8 mouse cellular contexts compared by ENCODE assay signal in the genomic region with DNA sequence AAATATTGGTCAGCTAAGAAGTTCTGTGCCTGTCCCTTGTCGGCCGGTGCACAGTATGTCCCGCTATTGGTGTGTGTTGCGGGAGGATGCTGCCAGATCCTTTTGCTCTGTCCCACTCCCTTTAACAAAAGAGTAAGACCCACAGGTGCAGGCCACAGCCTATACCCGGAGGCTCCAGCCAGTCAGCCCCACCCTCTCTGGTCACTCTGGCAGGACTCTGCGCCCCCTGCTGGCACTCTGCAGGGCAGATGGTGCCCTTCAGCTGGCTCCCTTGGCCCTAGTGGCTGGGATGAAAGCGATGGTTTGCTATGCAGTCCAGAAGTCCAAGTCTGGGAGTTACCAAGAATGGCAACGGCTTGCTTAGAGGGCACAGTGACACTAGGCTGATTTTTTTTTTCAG. TPM values are rescaled to one million over a fixed set of nuclear protein-coding genes. Genes with fewer than 3 reads are reported as not detected.
DNase-seq lines count a peak whose midpoint lies in the region; ATAC-seq and TF ChIP-seq lines count a peak whose summit lies in the region.

No protein-coding gene starts in this region.

- H3K36me3 ChIP-seq in hindbrain, postnatal 0 days (ENCODE audit: insufficient read depth, low read length) = no peaks in the 10 kb centered on the region
- no peaks in the 10 kb centered on the region for H3K36me3 ChIP-seq in midbrain, embryonic 11.5 days (ENCODE audit: control insufficient read depth, insufficient read depth, low read length)

- intact Hi-C loops in left cerebral cortex, postnatal 25 days (cut with DNase I) = no loop called here

- no peaks in the 10 kb centered on the region for H3K9me3 ChIP-seq in hindbrain, postnatal 0 days (ENCODE audit: low read length)
- no peaks in the 10 kb centered on the region for H3K9me3 ChIP-seq in midbrain, embryonic 11.5 days (ENCODE audit: control insufficient read depth, low read length)

- no peak overlapping the region for H3K27ac ChIP-seq in hindbrain, postnatal 0 days
- no peak overlapping the region for H3K27ac ChIP-seq in midbrain, embryonic 11.5 days (ENCODE audit: low read depth, low read length)

- 0 out of 2 replicates have a peak overlapping the region, but pooled peaks have one; percentile 6 for H3K4me2 ChIP-seq in hindbrain, postnatal 0 days (ENCODE audit: low read depth, low read length)
- peak overlapping the region; percentile 22 for H3K4me2 ChIP-seq in midbrain, embryonic 11.5 days

- peak; percentile 69 for ATAC-seq in hindbrain, postnatal 0 days
- peak; percentile 85 for ATAC-seq in midbrain, embryonic 11.5 days (ENCODE audit: low FRiP score)

- 20% methylated on average over 8 of the region's 8 CpGs for WGBS in hindbrain, postnatal 0 days
- 21% methylated on average over 8 of the region's 8 CpGs for WGBS in midbrain, embryonic 11.5 days

- 0 out of 2 replicates have a peak, but pooled peaks cover 1% of the 10 kb centered on the region for H3K4me1 ChIP-seq in hindbrain, postnatal 0 days (ENCODE audit: insufficient read depth, low read length)
- peaks cover under 1% of the 10 kb centered on the region for H3K4me1 ChIP-seq in midbrain, embryonic 11.5 days (ENCODE audit: control insufficient read depth, insufficient read depth, low read length)

- peak; percentile 81 for DNase-seq in adipocyte (ENCODE audit: low spot score)
- peak; percentile 48 to 77 for DNase-seq in cerebellum, postnatal 4 days (ENCODE audit: low spot score in 2 of 2)
- DNase-seq in gastrocnemius, adult 8-10 months (ENCODE audit: low spot score in 2 of 2) = peak; percentile 63 to 75
- DNase-seq in hindbrain, postnatal 0 days (ENCODE audit: low spot score) = peak; percentile 79
- peak; percentile 54 to 64 for DNase-seq in left cerebral cortex, postnatal 25 days (ENCODE audit: low spot score in 2 of 2)
- peak; percentile 97 for DNase-seq in midbrain, embryonic 11.5 days (ENCODE audit: low spot score, missing footprints)
- DNase-seq in right cerebral cortex, postnatal 4 days = peak; percentile 72
- peak; percentile 54 for DNase-seq in yolk sac, embryonic 10.5 days (ENCODE audit: low spot score)

- H3K27me3 ChIP-seq in hindbrain, postnatal 0 days (ENCODE audit: insufficient read depth, low read length) = peaks cover 6% of the 10 kb centered on the region; the same call in 1 of the 2 replicates
- peaks cover 10% of the 10 kb centered on the region for H3K27me3 ChIP-seq in midbrain, embryonic 11.5 days (ENCODE audit: control insufficient read depth, insufficient read depth, low read length)

- TF ChIP-seq CTCF in hindbrain, postnatal 0 days (IDR thresholded peaks at IDR 0.05; ENCODE audit: low read depth) = peak; percentile 80

- no peak overlapping the region for H3K9ac ChIP-seq in hindbrain, postnatal 0 days (replicated peaks; ENCODE audit: low read length)
- no peak overlapping the region for H3K9ac ChIP-seq in midbrain, embryonic 11.5 days (ENCODE audit: low read length)

- H3K4me3 ChIP-seq in hindbrain, postnatal 0 days (ENCODE audit: low read length) = no peak overlapping the region
- no peak overlapping the region for H3K4me3 ChIP-seq in midbrain, embryonic 11.5 days (ENCODE audit: low read depth, low read length)

RNA-seq across cellular contexts. Expression of gene Ldhal6b, which starts 15.9 kb away (rescaled TPM):
- under 1 TPM; 0.20 to 0.78 (median 0.31) TPM for total RNA-seq in gastrocnemius, adult 8-10 months (2022)
- 0.84 and 1.5 TPM in 2 replicates for total RNA-seq in hindbrain, postnatal 0 days (2014; rRNA removed)
- polyA plus RNA-seq in hindbrain, postnatal 0 days (2015; fragmentation: Nextera tagmentation; extraction: Ambion mirVana) = not detected in 2 replicates
- total RNA-seq in left cerebral cortex, postnatal 25 days (2021) = 1 to 10 TPM; 1.1 to 1.2 TPM
- not detected in 2 replicates for polyA plus RNA-seq in midbrain, embryonic 11.5 days (2014; fragmentation: Nextera tagmentation; extraction: Ambion mirVana)

RNA-seq across cellular contexts. Expression of gene Tmem242, which starts 37.4 kb away (rescaled TPM):
- 100 to 1,000 TPM; 154 to 168 (median 158) TPM for total RNA-seq in gastrocnemius, adult 8-10 months (2022)
- 57.0 and 67.1 TPM in 2 replicates for total RNA-seq in hindbrain, postnatal 0 days (2014; rRNA removed)
- 134 and 147 TPM in 2 replicates for polyA plus RNA-seq in hindbrain, postnatal 0 days (2015; fragmentation: Nextera tagmentation; extraction: Ambion mirVana)
- 10 to 100 TPM; 84.3 to 92.8 TPM for total RNA-seq in left cerebral cortex, postnatal 25 days (2021)
- polyA plus RNA-seq in midbrain, embryonic 11.5 days (2014; fragmentation: Nextera tagmentation; extraction: Ambion mirVana) = 129 and 144 TPM in 2 replicates
